Mouse (Mus musculus): ENCODE data around the gene Nynrin. TPM values are rescaled to one million over a fixed set of nuclear protein-coding genes. Genes with fewer than 3 reads are reported as not detected.

Nynrin gene
- 5.7 and 24.4 TPM in 2 replicates for polyA plus RNA-seq (2012; rRNA removed; ENCODE audit: low replicate concordance)

DNA sequence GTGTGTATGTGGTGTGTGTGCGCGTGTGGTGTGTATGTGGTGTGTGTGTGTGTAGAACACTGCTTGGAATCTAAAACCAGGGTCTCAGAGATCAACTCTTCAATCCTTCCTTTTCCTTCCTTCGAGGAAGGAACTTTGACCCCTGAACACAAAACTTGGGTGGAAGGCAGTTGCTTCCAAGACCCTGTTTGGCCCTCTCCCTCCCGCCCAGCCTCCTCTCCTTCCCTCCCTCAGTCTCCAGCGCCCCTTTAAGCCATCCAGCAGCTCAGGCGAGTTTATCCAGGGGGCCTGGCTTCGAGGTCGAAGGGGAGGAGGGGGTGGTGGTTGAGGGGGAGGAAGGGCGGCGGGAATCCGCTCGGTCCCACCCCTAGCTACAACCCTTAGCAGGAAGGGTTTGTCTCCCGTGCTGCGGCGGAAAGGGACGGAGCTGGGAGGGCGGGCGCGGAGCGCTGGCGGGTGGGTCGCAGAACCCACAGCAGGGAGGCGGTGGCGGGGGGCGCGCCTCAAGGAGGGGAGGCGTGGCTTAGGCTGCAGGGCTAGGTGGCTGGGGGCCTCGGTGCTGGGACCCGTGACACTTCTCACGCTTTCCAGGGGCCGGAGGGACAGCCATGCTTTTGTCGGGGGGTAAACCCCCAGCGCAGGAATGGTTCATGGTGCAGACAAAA lies at the start of gene Nynrin:
Gene Nynrin (plus strand): TSS at position 390 of the 665 bp plus-strand sequence.

GRCm38 (mm10) chr14:55822991-55823762 lies 30.6 kb upstream of the Nynrin start, which contains the start of gene Nfatc4:
TSS of gene Nfatc4 (plus strand) at chr14:55823144.

GRCm38 (mm10) chr14:55884166-55884565 lies 30.4 kb downstream of the Nynrin start, which contains the start of gene Cbln3:
TSS of gene Cbln3 (minus strand) at chr14:55884392.

DNA sequence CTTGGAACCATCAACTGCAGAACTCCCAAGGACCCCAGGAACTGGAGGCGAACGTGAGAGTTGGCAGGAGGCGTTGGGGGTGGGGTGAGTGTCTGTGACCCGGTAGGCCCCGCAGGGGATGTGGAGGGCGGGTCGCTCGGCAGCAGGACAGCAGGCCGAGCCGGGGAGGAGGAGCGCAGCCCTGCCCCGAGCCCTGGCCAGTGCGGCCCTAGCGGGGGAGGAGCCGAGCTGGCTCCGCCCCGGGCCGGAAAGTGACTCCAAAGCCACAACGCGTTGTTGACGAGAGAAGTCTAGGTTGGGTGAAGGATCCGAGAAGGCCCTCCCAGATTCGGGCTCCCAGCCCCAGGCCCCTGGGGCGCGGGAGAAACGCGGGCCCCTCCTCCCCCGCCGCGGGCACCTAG lies 30.9 kb downstream of the Nynrin start, which contains the start of gene Khnyn:
Gene Khnyn (plus strand): TSS at position 235 of the 401 bp plus-strand sequence.

GRCm38 (mm10) chr14:55899701-55900413 lies 46.0 kb downstream of the Nynrin start, which contains the start of gene Sdr39u1:
TSS of gene Sdr39u1 (minus strand) at chr14:55900293.

Other genes starting within 250 kb of the Nynrin start
- 0.10 and 23.9 TPM in 2 replicates for gene Rec8, start 236.0 kb upstream of the Nynrin start, polyA plus RNA-seq (2012; rRNA removed; ENCODE audit: low replicate concordance)
- gene Ipo4, start 218.1 kb upstream of the Nynrin start, polyA plus RNA-seq (2012; rRNA removed; ENCODE audit: low replicate concordance): 115 and 240 TPM in 2 replicates
- 1.3 and 8.1 TPM in 2 replicates for gene Gm49378, start 216.1 kb upstream of the Nynrin start, polyA plus RNA-seq (2012; rRNA removed; ENCODE audit: low replicate concordance)
- gene Tm9sf1, start 210.2 kb upstream of the Nynrin start, polyA plus RNA-seq (2012; rRNA removed; ENCODE audit: low replicate concordance): 73.5 and 94.8 TPM in 2 replicates
- gene Tssk4, start 203.8 kb upstream of the Nynrin start, polyA plus RNA-seq (2012; rRNA removed; ENCODE audit: low replicate concordance): 0.77 and 1.5 TPM in 2 replicates
- gene Mdp1, start 193.5 kb upstream of the Nynrin start, polyA plus RNA-seq (2012; rRNA removed; ENCODE audit: low replicate concordance): 31.3 and 35.2 TPM in 2 replicates
- gene Gmpr2, start 182.1 kb upstream of the Nynrin start, polyA plus RNA-seq (2012; rRNA removed; ENCODE audit: low replicate concordance): 28.6 and 31.3 TPM in 2 replicates
- gene Nedd8, start 181.9 kb upstream of the Nynrin start, polyA plus RNA-seq (2012; rRNA removed; ENCODE audit: low replicate concordance): 292 and 416 TPM in 2 replicates
- 12.3 and 17.1 TPM in 2 replicates for gene Tinf2, start 172.2 kb upstream of the Nynrin start, polyA plus RNA-seq (2012; rRNA removed; ENCODE audit: low replicate concordance)
- gene Tgm1, start 140.1 kb upstream of the Nynrin start, polyA plus RNA-seq (2012; rRNA removed; ENCODE audit: low replicate concordance): 0.60 and 2.2 TPM in 2 replicates
- 34.6 and 47.9 TPM in 2 replicates for gene Rabggta, start 131.7 kb upstream of the Nynrin start, polyA plus RNA-seq (2012; rRNA removed; ENCODE audit: low replicate concordance)
- gene Dhrs1, start 108.3 kb upstream of the Nynrin start, polyA plus RNA-seq (2012; rRNA removed; ENCODE audit: low replicate concordance): 95.6 and 110 TPM in 2 replicates
- gene Nop9, start 108.3 kb upstream of the Nynrin start, polyA plus RNA-seq (2012; rRNA removed; ENCODE audit: low replicate concordance): 14.6 and 30.0 TPM in 2 replicates
- 2.5 and 4.1 TPM in 2 replicates for gene Cideb, start 95.6 kb upstream of the Nynrin start, polyA plus RNA-seq (2012; rRNA removed; ENCODE audit: low replicate concordance)
- gene Ltb4r2, start 92.6 kb upstream of the Nynrin start, polyA plus RNA-seq (2012; rRNA removed; ENCODE audit: low replicate concordance): 0.06 and 0.14 TPM in 2 replicates
- gene Ltb4r1, start 88.0 kb upstream of the Nynrin start, polyA plus RNA-seq (2012; rRNA removed; ENCODE audit: low replicate concordance): 2.3 and 4.5 TPM in 2 replicates
- 29.4 and 44.4 TPM in 2 replicates for gene Adcy4, start 69.9 kb upstream of the Nynrin start, polyA plus RNA-seq (2012; rRNA removed; ENCODE audit: low replicate concordance)
- 14.6 and 21.8 TPM in 2 replicates for gene Ripk3, start 65.1 kb upstream of the Nynrin start, polyA plus RNA-seq (2012; rRNA removed; ENCODE audit: low replicate concordance)
- gene Nfatc4, start 30.9 kb upstream of the Nynrin start, polyA plus RNA-seq (2012; rRNA removed; ENCODE audit: low replicate concordance): 17.6 and 94.3 TPM in 2 replicates
- 0.13 and 0.48 TPM in 2 replicates for gene Cbln3, start 30.4 kb downstream of the Nynrin start, polyA plus RNA-seq (2012; rRNA removed; ENCODE audit: low replicate concordance)
- 17.0 and 28.5 TPM in 2 replicates for gene Khnyn, start 30.9 kb downstream of the Nynrin start, polyA plus RNA-seq (2012; rRNA removed; ENCODE audit: low replicate concordance)
- gene Sdr39u1, start 46.3 kb downstream of the Nynrin start, polyA plus RNA-seq (2012; rRNA removed; ENCODE audit: low replicate concordance): 66.2 and 69.6 TPM in 2 replicates
- gene Cma1, start 90.7 kb downstream of the Nynrin start, polyA plus RNA-seq (2012; rRNA removed; ENCODE audit: low replicate concordance): 2.2 and 10.2 TPM in 2 replicates
- gene Cma2, start 97.0 kb downstream of the Nynrin start, polyA plus RNA-seq (2012; rRNA removed; ENCODE audit: low replicate concordance): not detected in 2 replicates
- not detected in 2 replicates for gene Mcpt1, start 164.0 kb downstream of the Nynrin start, polyA plus RNA-seq (2012; rRNA removed; ENCODE audit: low replicate concordance)
- not detected in 2 replicates for gene Mcpt9, start 176.5 kb downstream of the Nynrin start, polyA plus RNA-seq (2012; rRNA removed; ENCODE audit: low replicate concordance)
- not detected in 2 replicates for gene Mcpt2, start 188.0 kb downstream of the Nynrin start, polyA plus RNA-seq (2012; rRNA removed; ENCODE audit: low replicate concordance)
- 1.1 and 8.6 TPM in 2 replicates for gene Mcpt4, start 208.3 kb downstream of the Nynrin start, polyA plus RNA-seq (2012; rRNA removed; ENCODE audit: low replicate concordance)
- not detected in 2 replicates for gene Mcpt8, start 231.3 kb downstream of the Nynrin start, polyA plus RNA-seq (2012; rRNA removed; ENCODE audit: low replicate concordance)
- gene Ctsg, start 248.6 kb downstream of the Nynrin start, polyA plus RNA-seq (2012; rRNA removed; ENCODE audit: low replicate concordance): not detected in 2 replicates